25 mouse cellular contexts compared by ENCODE assay signal in the genomic region with DNA sequence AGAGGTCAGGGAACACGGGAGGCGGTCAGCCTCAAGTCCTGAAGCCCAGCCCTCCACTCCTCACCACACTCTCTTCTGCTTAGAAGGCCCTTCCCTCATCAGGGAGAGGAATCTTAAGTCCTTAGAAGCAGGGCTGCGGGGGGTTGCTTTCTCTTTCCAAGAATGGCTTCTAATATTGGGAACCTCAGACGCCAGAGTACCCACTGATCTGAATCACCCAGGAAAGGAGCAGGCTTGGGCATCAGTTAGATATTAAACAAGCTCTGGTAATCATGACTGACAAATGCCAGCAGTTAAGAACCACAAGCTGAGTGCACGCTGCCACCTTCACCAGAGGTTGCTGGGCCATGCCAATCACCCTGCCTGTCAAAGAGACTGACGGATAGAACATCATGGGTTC. TPM values are rescaled to one million over a fixed set of nuclear protein-coding genes. Genes with fewer than 3 reads are reported as not detected.
DNase-seq lines count a peak whose midpoint lies in the region; ATAC-seq and TF ChIP-seq lines count a peak whose summit lies in the region.
"Had no signal": no experiment of that assay in that cellular context is flagged by ENCODE, and none has a peak within 500 bp of the region (broad histone marks: within the 10 kb centered on the region; RNA-seq: fewer than 3 reads in every experiment).

No protein-coding gene starts in this region.

- H3K9me3 ChIP-seq in kidney, embryonic 14.5 days (ENCODE audit: control insufficient read depth, low read length), result no peaks in the 10 kb centered on the region
- H3K9me3 ChIP-seq in kidney, embryonic 15.5 days (replicated peaks), result no peaks in the 10 kb centered on the region
- H3K9me3 ChIP-seq: embryonic facial prominence, embryonic 13.5 days; embryonic facial prominence, embryonic 15.5 days; forebrain, embryonic 10.5 days; forebrain, embryonic 12.5 days had no signal

- H3K36me3 ChIP-seq in kidney, adult 2 months (ENCODE audit: control insufficient read depth, insufficient read depth, low read length), result no peaks in the 10 kb centered on the region
- no peaks in the 10 kb centered on the region for H3K36me3 ChIP-seq in kidney, embryonic 14.5 days (ENCODE audit: control insufficient read depth, insufficient read depth, low read length)
- no peaks in the 10 kb centered on the region for H3K36me3 ChIP-seq in kidney, embryonic 15.5 days
- H3K36me3 ChIP-seq: embryonic facial prominence, embryonic 13.5 days; embryonic facial prominence, embryonic 15.5 days; forebrain, embryonic 10.5 days; forebrain, embryonic 12.5 days had no signal

- no peak overlapping the region for H3K9ac ChIP-seq in kidney, embryonic 14.5 days (ENCODE audit: low read depth, low read length)
- H3K9ac ChIP-seq in kidney, embryonic 15.5 days, result no peak overlapping the region
- H3K9ac ChIP-seq: embryonic facial prominence, embryonic 13.5 days; embryonic facial prominence, embryonic 15.5 days; forebrain, embryonic 12.5 days had no signal

- H3K4me3 ChIP-seq in kidney, adult 2 months (ENCODE audit: insufficient read depth, low read depth, low read length), result no peak overlapping the region
- no peak overlapping the region for H3K4me3 ChIP-seq in kidney, embryonic 14.5 days (ENCODE audit: low read length)
- no peak overlapping the region for H3K4me3 ChIP-seq in kidney, embryonic 15.5 days (replicated peaks)
- H3K4me3 ChIP-seq: embryonic facial prominence, embryonic 13.5 days; embryonic facial prominence, embryonic 15.5 days; erythroblast, embryonic 14.5 days; forebrain, embryonic 10.5 days; forebrain, embryonic 12.5 days had no signal

- TF ChIP-seq POLR2A in kidney, adult 2 months (IDR thresholded peaks at IDR 0.05; ENCODE audit: low read depth, low read length), result no peak

- peak; percentile 54 for DNase-seq in kidney, adult 2 months
- peak; percentile 39 for DNase-seq in kidney, adult 9 months
- DNase-seq in kidney, postnatal 10 days, result no peak
- peak; percentile 23 to 38 for DNase-seq in kidney, postnatal 36 days
- DNase-seq in kidney, postnatal 4 days, result peak; percentile 10 to 28
- no peak for DNase-seq in adrenal gland, postnatal 25 days
- DNase-seq: adrenal gland, adult 8-10 months; adrenal gland, postnatal 14 days; cerebellum, adult 11 months; cerebellum, adult 18-20 months; cerebellum, adult 8-10 months; cerebellum, adult 9-11 months; cerebellum, postnatal 14 days; cerebellum, postnatal 36 days; embryo, embryonic 11 days had no signal

- H3K27ac ChIP-seq in kidney, adult 2 months (ENCODE audit: insufficient read depth, low read depth, low read length), result no peak overlapping the region
- H3K27ac ChIP-seq in kidney, embryonic 14.5 days (ENCODE audit: low read depth, low read length), result no peak overlapping the region
- H3K27ac ChIP-seq in kidney, embryonic 15.5 days, result no peak overlapping the region
- H3K27ac ChIP-seq: embryonic facial prominence, embryonic 13.5 days; embryonic facial prominence, embryonic 15.5 days; forebrain, embryonic 10.5 days; forebrain, embryonic 12.5 days had no signal

- no peaks in the 10 kb centered on the region for H3K4me1 ChIP-seq in kidney, adult 2 months (ENCODE audit: control insufficient read depth, insufficient read depth, low read length)
- H3K4me1 ChIP-seq in kidney, embryonic 14.5 days (ENCODE audit: control insufficient read depth, insufficient read depth, low read length), result no peaks in the 10 kb centered on the region
- H3K4me1 ChIP-seq in kidney, embryonic 15.5 days, result peaks cover 13% of the 10 kb centered on the region; the same call in 1 of the 2 replicates
- H3K4me1 ChIP-seq: embryonic facial prominence, embryonic 13.5 days; embryonic facial prominence, embryonic 15.5 days; forebrain, embryonic 12.5 days had no signal

- no peaks in the 10 kb centered on the region for H3K27me3 ChIP-seq in kidney, adult 2 months (replicated peaks; ENCODE audit: control insufficient read depth, insufficient read depth, low read length)
- no peaks in the 10 kb centered on the region for H3K27me3 ChIP-seq in kidney, embryonic 14.5 days (ENCODE audit: control insufficient read depth, insufficient read depth, low read length)
- no peaks in the 10 kb centered on the region for H3K27me3 ChIP-seq in kidney, embryonic 15.5 days
- H3K27me3 ChIP-seq: embryonic facial prominence, embryonic 13.5 days; embryonic facial prominence, embryonic 15.5 days; forebrain, embryonic 12.5 days had no signal

- 43% methylated on average over 6 of the region's 6 CpGs for WGBS in kidney, adult 2 months
- 65% methylated on average over 6 of the region's 6 CpGs for WGBS in kidney, embryonic 14.5 days
- 58% methylated on average over 6 of the region's 6 CpGs for WGBS in kidney, embryonic 15.5 days

- no peak overlapping the region for H3K4me2 ChIP-seq in kidney, embryonic 14.5 days (replicated peaks; ENCODE audit: low read depth, low read length)
- H3K4me2 ChIP-seq in kidney, embryonic 15.5 days, result no peak overlapping the region
- H3K4me2 ChIP-seq: embryonic facial prominence, embryonic 13.5 days; embryonic facial prominence, embryonic 15.5 days; forebrain, embryonic 12.5 days had no signal

- no peak for ATAC-seq in kidney, embryonic 14.5 days (ENCODE audit: low FRiP score, low TSS enrichment)
- no peak for ATAC-seq in kidney, embryonic 15.5 days (replicated peaks; ENCODE audit: low FRiP score)
- ATAC-seq: activated CD4-positive, CD25-positive, alpha-beta regulatory T cell, adult 4 months; forebrain, embryonic 14.5 days; forebrain, embryonic 16.5 days had no signal

- no peak for TF ChIP-seq CTCF in kidney, adult 2 months (conservative IDR thresholded peaks at IDR 0.05; ENCODE audit: insufficient read depth, insufficient read length, low read depth, low read length)

RNA-seq across cellular contexts. Expression of a gene that starts 35.1 kb away (rescaled TPM):
- polyA plus RNA-seq in kidney, adult 2 months (2012; rRNA removed), result 16.5 and 20.9 TPM in 2 replicates
- polyA plus RNA-seq in kidney, embryonic 14.5 days (2014; fragmentation: Nextera tagmentation; extraction: Ambion mirVana), result 19.6 and 38.4 TPM in 2 replicates
- 30.7 TPM in 2 replicates for polyA plus RNA-seq in kidney, embryonic 15.5 days (2015; fragmentation: Nextera tagmentation; extraction: Ambion mirVana)
- total RNA-seq in adrenal gland, postnatal 25 days (2021), result 38.1 and 53.4 TPM in 2 replicates

Comparison
In these comparisons a context has a peak if more than half of its experiments do, and no peak if none do; other contexts are left out.
1. DNase-seq: peak in kidney, adult 2 months (single experiment), kidney, adult 9 months (single experiment), kidney, postnatal 36 days (2 of 2) and kidney, postnatal 4 days (2 of 2); none in kidney, postnatal 10 days (single experiment) and adrenal gland, postnatal 25 days (single experiment).